16 mouse cellular contexts compared by ENCODE assay signal in the genomic region with DNA sequence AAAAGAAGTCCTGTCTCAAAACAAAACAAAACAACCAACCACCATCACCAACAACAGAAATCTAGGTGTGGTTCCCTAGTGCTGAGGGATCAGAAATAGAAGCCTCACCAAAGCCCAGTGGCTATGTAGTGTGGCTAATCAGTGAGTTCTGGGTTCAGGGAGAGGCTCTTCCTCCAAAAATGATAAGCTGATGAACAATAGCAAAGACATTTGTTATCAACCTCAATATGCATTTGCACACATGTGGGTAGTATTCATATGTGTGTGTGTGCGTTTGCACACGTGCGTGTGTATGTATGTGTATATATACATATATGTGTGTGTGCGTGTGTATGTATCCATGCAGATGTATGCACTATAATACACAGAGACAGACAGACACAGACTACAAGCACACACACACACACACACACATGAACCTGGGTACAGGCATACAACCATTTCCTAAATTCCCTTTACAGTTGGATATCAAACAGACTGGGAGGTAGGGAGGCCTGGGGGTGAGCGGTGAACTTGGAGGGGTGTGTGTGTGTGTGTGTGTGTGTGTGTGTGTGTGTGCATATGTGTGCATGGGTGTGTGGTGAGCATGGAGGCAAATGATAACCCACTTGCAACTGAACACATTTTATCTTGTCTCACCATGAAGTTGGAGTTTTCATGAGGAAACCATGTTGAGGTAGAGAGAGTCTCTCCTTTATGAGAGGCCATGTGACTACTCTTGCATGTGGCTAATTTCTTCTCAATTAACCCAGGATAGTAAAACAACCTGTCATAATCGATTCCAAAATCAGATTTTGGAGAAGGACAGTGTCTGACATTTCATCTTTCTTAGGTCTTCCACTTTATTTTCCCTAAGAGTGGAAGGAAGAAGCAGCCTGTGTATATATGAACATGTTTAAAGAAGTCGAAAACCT.
"Had no signal": no experiment of that assay in that cellular context is flagged by ENCODE, and none has a peak within 500 bp of the region (broad histone marks: within the 10 kb centered on the region; RNA-seq: fewer than 3 reads in every experiment).

No protein-coding gene starts in this region.

- DNase-seq: kidney, adult 2 months; kidney, postnatal 10 days; kidney, postnatal 36 days; lung, postnatal 10 days; lung, postnatal 36 days; midbrain, embryonic 14.5 days; right cerebral cortex, postnatal 25 days; spleen, adult 18-20 months; thymus, postnatal 25 days had no signal

- H3K4me3 ChIP-seq: kidney, embryonic 15.5 days; limb, embryonic 10.5 days; limb, embryonic 13.5 days; lung, embryonic 15.5 days; stomach, embryonic 15.5 days had no signal

- H3K4me1 ChIP-seq: lung, embryonic 15.5 days had no signal

- H3K4me2 ChIP-seq: kidney, embryonic 15.5 days; limb, embryonic 13.5 days; lung, embryonic 15.5 days; midbrain, embryonic 11.5 days; stomach, embryonic 15.5 days had no signal

- H3K27ac ChIP-seq: kidney, embryonic 15.5 days; limb, embryonic 10.5 days; limb, embryonic 13.5 days; lung, embryonic 15.5 days; stomach, embryonic 15.5 days had no signal

- H3K9me3 ChIP-seq: kidney, embryonic 15.5 days; limb, embryonic 10.5 days; limb, embryonic 13.5 days; lung, embryonic 15.5 days; stomach, embryonic 15.5 days had no signal

- ATAC-seq: intestine, postnatal 0 days had no signal

- H3K36me3 ChIP-seq: kidney, embryonic 15.5 days; limb, embryonic 10.5 days; limb, embryonic 13.5 days; lung, embryonic 15.5 days; stomach, embryonic 15.5 days had no signal

- H3K27me3 ChIP-seq: lung, embryonic 15.5 days; stomach, embryonic 15.5 days had no signal

- H3K9ac ChIP-seq: kidney, embryonic 15.5 days; limb, embryonic 13.5 days; lung, embryonic 15.5 days; stomach, embryonic 15.5 days had no signal
